Mouse (Mus musculus) lung, embryonic 14.5 days (tissue): ENCODE results near the gene Soga1. TPM values are rescaled to one million over a fixed set of nuclear protein-coding genes. Genes with fewer than 3 reads are reported as not detected.
A peak's percentile ranks its signal among the peaks of the same experiment; 100 is the strongest.

Experiments
- ATAC-seq: fragments of 200-750 bp; cut with Nextera tagmentation; 2 replicates; pipeline ENCODE4 v1.8.0; 2017; ENCODE audit warnings: mild to moderate bottlenecking, moderate TSS enrichment, moderate library complexity; ENCODE audit not compliant: insufficient read depth
- DNase-seq: peaks from one replicate; pipeline ENCODE4 v3.0.0-alpha.2; 2015
- H3K27ac ChIP-seq: fragments of 300-500 bp; sonication (generic); 2 replicates; pipeline ENCODE4 v1.5.1; 2014; ENCODE audit warnings: low read depth, mild to moderate bottlenecking, moderate library complexity
- H3K27me3 ChIP-seq: fragments of 300-500 bp; sonication (generic); 2 replicates; pipeline ENCODE4 v1.6.1; 2014; ENCODE audit warnings: low read length, control low read depth; ENCODE audit not compliant: insufficient read depth
- H3K36me3 ChIP-seq: fragments of 300-500 bp; sonication (generic); 2 replicates; pipeline ENCODE4 v1.6.1; 2014; ENCODE audit warnings: control low read depth; ENCODE audit not compliant: insufficient read depth
- H3K4me1 ChIP-seq: fragments of 300-500 bp; sonication (generic); 2 replicates; pipeline ENCODE4 v1.6.1; 2014; ENCODE audit warnings: antibody characterized with exemption, control low read depth; ENCODE audit not compliant: insufficient read depth
- H3K4me2 ChIP-seq: fragments of 300-500 bp; sonication (generic); 2 replicates; pipeline ENCODE4 v1.6.1; 2014; ENCODE audit warnings: mild to moderate bottlenecking
- H3K4me3 ChIP-seq: fragments of 300-500 bp; sonication (generic); 2 replicates; pipeline ENCODE4 v1.5.1; 2014; ENCODE audit warnings: low read depth, low read length
- H3K9ac ChIP-seq: fragments of 300-500 bp; sonication (generic); 2 replicates; pipeline ENCODE4 v1.6.1; 2014
- H3K9me3 ChIP-seq: fragments of 300-500 bp; sonication (generic); 2 replicates; pipeline ENCODE4 v1.6.1; 2016; ENCODE audit warnings: low read depth, low read length, control low read depth
- CTCF ChIP-seq: IDR thresholded peaks from 2 replicates; pipeline ENCODE4 v1.5.1; 2016; ENCODE audit warnings: antibody characterized with exemption, low read depth
- WGBS: fragments of 180-500 bp; shearing (Covaris S2); extraction: QIAGEN DNeasy Blood & Tissue Kit; methylation state at CpG from one replicate; pipeline ENCODE4 v1.1.7; 2014; 5-methylcytosine and 5-hydroxymethylcytosine counted together
- polyA plus RNA-seq: library from polyadenylated mRNA; unstranded; fragments of >200 nt; fragmentation: Nextera tagmentation; extraction: Ambion mirVana; gene quantifications from 2 replicates; pipeline ENCODE4 v1.2.1, GENCODE M21; 2014

Gene Soga1
- polyA plus RNA-seq, 1 experiment from 2014 or later: 8.9 TPM

GRCm38 (mm10) chr2:157010121-157010520 lies 68.9 kb downstream of the Soga1 start:
- ATAC-seq (peak; percentile 10; the same call in 1 of the 2 replicates), DNase-seq (peak; percentile 34)
- Histone ChIP-seq H3K4me1 (peaks cover 10% of the 10 kb centered on the region; the same call in 1 of the 2 replicates), H3K9ac (no peak overlapping the region), H3K9me3 (no peaks in the 10 kb centered on the region), H3K27me3 (no peaks in the 10 kb centered on the region), H3K4me3 (no peak overlapping the region), H3K27ac (peak overlapping the region; percentile 42; the same call in 1 of the 2 replicates), H3K36me3 (peaks cover 16% of the 10 kb centered on the region; the same call in 1 of the 2 replicates), H3K4me2 (no peak overlapping the region)
- no peak for TF ChIP-seq CTCF

GRCm38 (mm10) chr2:157008509-157008908 lies 70.5 kb downstream of the Soga1 start:
- Histone ChIP-seq H3K27ac (no peak overlapping the region), H3K27me3 (no peaks in the 10 kb centered on the region), H3K4me3 (no peak overlapping the region), H3K9me3 (no peaks in the 10 kb centered on the region), H3K9ac (no peak overlapping the region), H3K4me1 (peaks cover 10% of the 10 kb centered on the region; the same call in 1 of the 2 replicates), H3K4me2 (no peak overlapping the region), H3K36me3 (peaks cover 19% of the 10 kb centered on the region; the same call in 1 of the 2 replicates)
- DNase-seq: no peak
- no peak for ATAC-seq
- no peak for TF ChIP-seq CTCF

- no peak for TF ChIP-seq CTCF
- ATAC-seq: no peak; the same call in 1 of the 2 replicates
Observed at GRCm38 (mm10) chr2:157007234-157007596, 71.8 kb downstream of the Soga1 start.

GRCm38 (mm10) chr2:157006511-157007233 lies 72.4 kb downstream of the Soga1 start, which contains the start of gene Dsn1:
Gene Dsn1 (minus strand): TSS chr2:157007154.
- peak within 1 kb of the TSS; percentile 80 for H3K9ac ChIP-seq
- DNase-seq (peak; percentile 94), ATAC-seq (peak; percentile 86)
- H3K4me2 ChIP-seq: peak within 1 kb of the TSS; percentile 71
- under 1% methylated on average over 56 of the region's 56 CpGs for WGBS
- H3K36me3 ChIP-seq: peaks cover 31% of the 10 kb centered on the region
- H3K27me3 ChIP-seq: no peaks in the 10 kb centered on the region
- H3K4me1 ChIP-seq: peaks cover 10% of the 10 kb centered on the region; the same call in 1 of the 2 replicates
- no peaks in the 10 kb centered on the region for H3K9me3 ChIP-seq
- TF ChIP-seq CTCF: no peak
- H3K4me3 ChIP-seq: peak within 1 kb of the TSS; percentile 86
- peak within 1 kb of the TSS; percentile 83 for H3K27ac ChIP-seq

More at GRCm38 (mm10) chr2:157007234-157007596, 71.8 kb downstream of the Soga1 start:
- peak overlapping the region; percentile 80 for H3K9ac ChIP-seq
- peaks cover 10% of the 10 kb centered on the region; the same call in 1 of the 2 replicates for H3K4me1 ChIP-seq
- 21% methylated on average over 5 of the region's 5 CpGs for WGBS
- DNase-seq: no peak
- H3K4me2 ChIP-seq: peak overlapping the region; percentile 71
- H3K9me3 ChIP-seq: no peaks in the 10 kb centered on the region
- peaks cover 27% of the 10 kb centered on the region for H3K36me3 ChIP-seq
- peak overlapping the region; percentile 83 for H3K27ac ChIP-seq
- H3K27me3 ChIP-seq: no peaks in the 10 kb centered on the region
- peak overlapping the region; percentile 86 for H3K4me3 ChIP-seq

- no peak for ATAC-seq
- H3K36me3 ChIP-seq: peaks cover 68% of the 10 kb centered on the region
Observed at GRCm38 (mm10) chr2:157002321-157002720, 76.7 kb downstream of the Soga1 start.

GRCm38 (mm10) chr2:156998263-156998662 lies 80.8 kb downstream of the Soga1 start:
- Histone ChIP-seq H3K27ac (no peak overlapping the region), H3K9me3 (no peaks in the 10 kb centered on the region), H3K4me1 (no peaks in the 10 kb centered on the region), H3K4me2 (no peak overlapping the region), H3K4me3 (no peak overlapping the region), H3K27me3 (no peaks in the 10 kb centered on the region), H3K36me3 (peaks cover 68% of the 10 kb centered on the region), H3K9ac (no peak overlapping the region)
- no peak for TF ChIP-seq CTCF
- 87% methylated on average over 5 of the region's 5 CpGs for WGBS
- ATAC-seq: no peak
- no peak for DNase-seq

More at GRCm38 (mm10) chr2:157002321-157002720, 76.7 kb downstream of the Soga1 start:
- no peak for DNase-seq
- Histone ChIP-seq H3K27me3 (no peaks in the 10 kb centered on the region), H3K9me3 (no peaks in the 10 kb centered on the region), H3K4me2 (no peak overlapping the region), H3K27ac (no peak overlapping the region), H3K4me3 (no peak overlapping the region), H3K9ac (no peak overlapping the region), H3K4me1 (0 out of 2 replicates have a peak, but pooled peaks cover 2% of the 10 kb centered on the region)
- WGBS: 84% methylated on average over 4 of the region's 4 CpGs
- TF ChIP-seq CTCF: no peak

- no peaks in the 10 kb centered on the region for H3K27me3 ChIP-seq
- H3K27ac ChIP-seq: no peak overlapping the region
- TF ChIP-seq CTCF: peak; percentile 59
- H3K4me1 ChIP-seq: no peaks in the 10 kb centered on the region
- no peaks in the 10 kb centered on the region for H3K9me3 ChIP-seq
- ATAC-seq: no peak
- no peak overlapping the region for H3K4me2 ChIP-seq
- H3K4me3 ChIP-seq: no peak overlapping the region
- H3K36me3 ChIP-seq: peaks cover 58% of the 10 kb centered on the region
- peak; percentile 69 for DNase-seq
- 56% methylated on average over 6 of the region's 6 CpGs for WGBS
- no peak overlapping the region for H3K9ac ChIP-seq
Observed at GRCm38 (mm10) chr2:156996576-156996975, 82.5 kb downstream of the Soga1 start.
